Mouse (Mus musculus): ENCODE data around the gene Idh3a.

DNA sequence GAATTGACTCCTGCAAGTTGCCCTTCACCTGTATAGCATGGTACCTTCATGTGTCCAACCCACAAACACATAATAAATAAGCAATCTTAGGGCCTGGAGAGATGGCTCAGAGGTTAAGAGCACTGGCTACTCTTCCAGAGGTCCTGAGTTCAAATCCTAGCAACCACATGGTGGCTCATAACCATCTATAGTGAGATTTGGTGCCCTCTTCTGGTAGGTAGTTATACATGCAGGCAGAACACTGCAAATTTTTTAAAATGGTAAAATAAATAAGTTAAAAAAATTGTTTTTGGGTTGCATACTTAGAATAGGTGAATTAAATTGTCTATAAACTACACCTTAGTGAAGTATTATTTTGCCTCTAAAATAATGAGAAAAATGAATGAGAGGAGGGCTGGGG, 44.8 kb downstream of the Idh3a start:
- TF ChIP-seq POLR2A (IDR thresholded peaks at IDR 0.05; ENCODE audit: low read depth, low read length) (no peak), CTCF (IDR thresholded peaks at IDR 0.05; ENCODE audit: extremely low read depth, insufficient read depth, insufficient read length, insufficient replicate concordance) (no peak)
